Mouse (Mus musculus): Measurements from ENCODE around the gene Kif5a.

The Kif5a gene

DNA sequence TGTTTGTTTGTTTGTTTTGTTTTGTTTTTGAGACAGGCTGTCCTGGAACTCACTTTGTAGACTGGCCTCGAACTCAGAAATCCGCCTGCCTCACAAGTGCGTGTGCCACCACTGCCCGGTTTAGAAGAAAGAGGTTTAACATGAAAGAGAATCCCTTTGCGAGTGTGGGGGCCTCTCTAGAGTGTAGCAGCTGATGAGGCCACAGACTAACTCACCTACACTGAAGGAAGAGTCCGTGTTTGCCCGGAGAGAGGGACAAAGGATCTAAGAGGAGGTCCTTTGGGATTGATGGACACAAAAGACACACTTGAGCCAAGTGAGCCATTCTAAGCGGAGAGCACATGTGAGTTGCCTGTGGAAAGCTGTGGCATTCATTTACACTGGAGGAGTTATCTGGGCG lies 85.9 kb downstream of the Kif5a start:
- H3K27me3 ChIP-seq (ENCODE audit: control insufficient read depth, insufficient read depth, low read length, poor library complexity, severe bottlenecking), result no peaks in the 10 kb centered on the region
- DNase-seq (ENCODE audit: low read depth, low spot score), result no peak

DNA sequence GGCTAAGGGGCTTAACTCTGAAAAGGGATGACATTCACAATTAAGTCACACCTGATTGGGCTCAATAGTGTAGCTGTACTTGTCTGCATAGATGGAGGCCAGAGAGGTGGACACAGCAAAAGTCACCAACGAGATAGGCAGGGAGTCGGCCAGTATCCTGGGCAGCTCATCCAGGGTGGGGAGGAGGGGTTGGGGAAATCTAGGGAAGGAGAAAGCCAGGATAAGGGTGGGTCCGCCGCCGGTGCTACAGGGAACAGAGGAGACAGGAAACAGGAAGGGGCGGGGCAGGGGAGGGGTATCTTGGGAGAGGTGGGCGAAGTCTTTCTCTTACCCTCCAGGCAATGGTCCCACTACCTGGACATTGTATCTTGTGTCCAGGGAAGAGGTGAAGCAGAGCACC lies 86.4 kb downstream of the Kif5a start:
- no peaks in the 10 kb centered on the region for H3K27me3 ChIP-seq (ENCODE audit: control insufficient read depth, insufficient read depth, low read length, poor library complexity, severe bottlenecking)
- peaks cover 4% of the 10 kb centered on the region for H3K36me3 ChIP-seq (ENCODE audit: control insufficient read depth, insufficient read depth, low read length, poor library complexity, severe bottlenecking)
- no peak for DNase-seq (ENCODE audit: low read depth, low spot score)

More for the DNA sequence above, 85.9 kb downstream of the Kif5a start:
- H3K36me3 ChIP-seq (ENCODE audit: control insufficient read depth, insufficient read depth, low read length, poor library complexity, severe bottlenecking), result no peaks in the 10 kb centered on the region; the same call in 1 of the 2 replicates

DNA sequence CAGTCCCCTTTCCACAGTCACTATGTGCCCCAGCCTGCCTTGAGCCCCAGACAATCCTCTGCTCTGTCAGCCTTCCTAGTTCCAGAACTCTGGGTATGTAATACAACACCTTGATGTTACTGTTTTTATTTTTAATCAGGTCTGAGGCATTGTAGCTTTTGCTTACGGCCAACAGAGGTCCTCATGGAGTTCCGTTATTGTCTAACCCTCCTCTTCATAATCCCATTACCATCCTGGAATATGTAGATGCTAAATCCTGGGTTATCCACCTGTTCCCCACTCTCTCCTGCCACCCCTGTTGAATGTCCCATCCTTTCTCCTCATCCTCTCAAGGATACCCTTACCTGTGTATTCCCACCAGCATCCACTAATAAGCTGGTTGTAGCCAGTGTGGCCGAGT lies 86.9 kb downstream of the Kif5a start:
- DNase-seq (ENCODE audit: low read depth, low spot score), result no peak
- Histone ChIP-seq H3K27me3 (ENCODE audit: control insufficient read depth, insufficient read depth, low read length, poor library complexity, severe bottlenecking) (no peaks in the 10 kb centered on the region), H3K36me3 (ENCODE audit: control insufficient read depth, insufficient read depth, low read length, poor library complexity, severe bottlenecking) (peaks cover 8% of the 10 kb centered on the region)
